Mouse (Mus musculus): ENCODE data around the gene Taar8c.

- TF ChIP-seq CTCF (IDR thresholded peaks at IDR 0.05; ENCODE audit: borderline replicate concordance, extremely low read depth, insufficient read depth, insufficient read length) = no peak
- TF ChIP-seq POLR2A (IDR thresholded peaks at IDR 0.05; ENCODE audit: borderline replicate concordance, extremely low read depth, insufficient read depth, insufficient read length, poor library complexity, severe bottlenecking) = no peak
These were observed 6.5 kb upstream of the Taar8c start for GRCm38 (mm10) chr10:24108236-24108635.
